Mouse (Mus musculus) kidney, embryonic 16.5 days (tissue): ENCODE results near the gene Atxn7l3. TPM values are rescaled to one million over a fixed set of nuclear protein-coding genes. Genes with fewer than 3 reads are reported as not detected.

Source experiments
- ATAC-seq: fragments of 200-750 bp; cut with Nextera tagmentation; 2 replicates; pipeline ENCODE4 v1.8.0; 2017; ENCODE audit warnings: moderate TSS enrichment; ENCODE audit not compliant: low FRiP score, low TSS enrichment
- H3K27ac ChIP-seq: fragments of 300-500 bp; sonication (generic); 2 replicates; pipeline ENCODE4 v1.5.1; 2014; ENCODE audit warnings: low read length
- H3K27me3 ChIP-seq: fragments of 300-500 bp; sonication (generic); 2 replicates; pipeline ENCODE4 v1.6.1; 2014; ENCODE audit warnings: low read length, control low read depth, mixed read lengths; ENCODE audit not compliant: insufficient read depth
- H3K36me3 ChIP-seq: fragments of 300-500 bp; sonication (generic); 2 replicates; pipeline ENCODE4 v1.6.1; 2014; ENCODE audit warnings: low read length, control low read depth, mixed read lengths; ENCODE audit not compliant: insufficient read depth
- H3K4me1 ChIP-seq: fragments of 300-500 bp; sonication (generic); 2 replicates; pipeline ENCODE4 v1.6.1; 2014; ENCODE audit warnings: low read length, control low read depth, mixed read lengths; ENCODE audit not compliant: insufficient read depth
- H3K4me2 ChIP-seq: fragments of 300-500 bp; sonication (generic); replicated peaks from 2 replicates; pipeline ENCODE4 v1.6.1; 2014; ENCODE audit warnings: low read depth, low read length
- H3K4me3 ChIP-seq: fragments of 300-500 bp; sonication (generic); 2 replicates; pipeline ENCODE4 v1.5.1; 2014; ENCODE audit warnings: mild to moderate bottlenecking, low read length
- H3K9ac ChIP-seq: fragments of 300-500 bp; sonication (generic); replicated peaks from 2 replicates; pipeline ENCODE4 v1.6.1; 2014; ENCODE audit warnings: low read length
- H3K9me3 ChIP-seq: fragments of 300-500 bp; sonication (generic); 2 replicates; pipeline ENCODE4 v1.6.1; 2016; ENCODE audit warnings: low read length, control low read depth
- WGBS: fragments of 180-500 bp; shearing (Covaris S2); extraction: QIAGEN DNeasy Blood & Tissue Kit; methylation state at CpG from one replicate; pipeline ENCODE4 v1.1.7; 2014; 5-methylcytosine and 5-hydroxymethylcytosine counted together
- polyA plus RNA-seq: library from polyadenylated mRNA; unstranded; fragments of >200 nt; fragmentation: Nextera tagmentation; extraction: Ambion mirVana; gene quantifications from 2 replicates; pipeline ENCODE4 v1.2.1, GENCODE M21; 2015

The Atxn7l3 gene
- 12.4 and 13.3 TPM in 2 replicates for polyA plus RNA-seq

DNA sequence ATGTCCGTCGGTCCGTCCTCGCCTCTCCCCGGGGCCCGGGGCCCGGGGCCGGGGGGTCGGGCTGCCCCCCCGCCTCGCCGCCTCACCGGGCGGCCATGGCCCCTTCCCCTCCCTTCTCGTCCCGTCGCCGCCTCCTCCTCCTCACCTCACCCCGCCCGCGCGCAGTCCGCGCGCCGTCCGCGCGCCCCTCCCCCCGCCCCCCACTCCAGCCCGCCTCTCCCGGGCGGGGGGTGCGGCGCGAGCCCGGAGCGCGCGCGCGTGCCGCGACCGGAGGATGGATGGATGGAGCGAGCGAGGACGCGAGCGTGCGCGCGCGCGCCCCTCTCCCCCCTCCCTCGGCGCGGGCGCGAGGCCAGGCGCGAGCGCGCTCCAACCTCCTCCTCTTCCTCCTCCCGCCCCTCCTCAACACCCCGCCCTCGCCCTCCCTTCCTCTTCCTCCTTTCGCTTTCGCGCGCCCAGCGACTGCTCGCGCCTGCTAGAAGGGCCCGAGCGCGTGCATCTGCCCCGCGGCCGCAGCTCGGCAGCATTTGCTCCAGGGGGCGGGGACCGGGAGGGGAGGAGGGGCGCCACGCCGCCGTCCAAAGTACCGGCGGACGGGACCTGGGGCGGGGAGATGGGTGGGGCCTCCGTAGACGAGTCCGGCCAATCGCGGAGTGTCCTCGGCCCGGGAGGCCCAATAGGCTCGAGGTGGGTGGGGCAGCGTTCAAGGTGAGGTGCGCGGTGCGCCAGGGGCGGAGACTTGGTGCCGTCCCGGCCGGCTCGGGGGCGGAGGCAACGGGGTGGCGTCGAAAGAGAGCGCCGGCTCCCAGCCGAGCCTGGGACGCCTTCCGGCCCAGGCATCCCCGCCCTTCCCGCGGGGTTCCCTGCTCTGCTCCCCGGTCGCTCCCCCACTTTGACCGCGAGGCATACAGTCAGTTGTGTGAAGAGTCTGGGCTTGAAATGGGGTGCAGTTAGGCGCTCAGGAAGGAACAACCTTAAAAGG, at the start of gene Atxn7l3:
Gene Atxn7l3 (minus strand): TSS at position 141 of the 982 bp plus-strand sequence.
- H3K9ac ChIP-seq = peak within 1 kb of the TSS; percentile 92
- peak within 1 kb of the TSS; percentile 99 for H3K27ac ChIP-seq
- H3K4me3 ChIP-seq = peak within 1 kb of the TSS; percentile 81
- no peaks in the 10 kb centered on the region for H3K9me3 ChIP-seq
- peak within 1 kb of the TSS; percentile 70 for H3K4me2 ChIP-seq
- WGBS = 0% methylated on average over 57 of the region's 125 CpGs
- H3K36me3 ChIP-seq = peaks cover 23% of the 10 kb centered on the region
- ATAC-seq = peak; percentile 96
- H3K27me3 ChIP-seq = no peaks in the 10 kb centered on the region
- H3K4me1 ChIP-seq = peaks cover 23% of the 10 kb centered on the region

DNA sequence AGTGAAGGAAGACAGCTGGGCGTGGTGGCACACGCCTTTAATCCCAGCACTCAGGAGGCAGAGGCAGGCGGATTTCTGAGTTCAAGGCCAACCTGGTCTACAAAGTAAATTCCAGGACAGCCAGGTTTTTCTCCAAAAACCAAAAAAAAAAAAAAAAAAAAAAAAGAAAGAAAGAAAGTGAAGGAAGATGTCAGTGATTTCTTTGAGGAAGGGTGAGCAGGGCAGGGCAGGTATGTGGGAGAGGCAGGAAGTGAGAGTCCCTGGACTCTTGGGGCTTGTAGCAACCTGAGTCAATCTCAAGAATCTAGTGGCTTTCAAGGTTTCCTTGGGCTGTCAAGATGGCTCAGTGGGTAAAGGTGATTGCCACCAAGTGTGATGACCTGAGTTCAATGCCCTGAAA, 48.0 kb upstream of the Atxn7l3 start:
- H3K4me2 ChIP-seq = no peak overlapping the region
- H3K9ac ChIP-seq = no peak overlapping the region
- H3K4me3 ChIP-seq = no peak overlapping the region
- H3K4me1 ChIP-seq = no peaks in the 10 kb centered on the region
- H3K27me3 ChIP-seq = no peaks in the 10 kb centered on the region
- WGBS = 90% methylated on average over 3 of the region's 3 CpGs
- no peak overlapping the region for H3K27ac ChIP-seq
- no peak for ATAC-seq
- no peaks in the 10 kb centered on the region for H3K36me3 ChIP-seq
- H3K9me3 ChIP-seq = 0 out of 2 replicates have a peak, but pooled peaks cover 2% of the 10 kb centered on the region

DNA sequence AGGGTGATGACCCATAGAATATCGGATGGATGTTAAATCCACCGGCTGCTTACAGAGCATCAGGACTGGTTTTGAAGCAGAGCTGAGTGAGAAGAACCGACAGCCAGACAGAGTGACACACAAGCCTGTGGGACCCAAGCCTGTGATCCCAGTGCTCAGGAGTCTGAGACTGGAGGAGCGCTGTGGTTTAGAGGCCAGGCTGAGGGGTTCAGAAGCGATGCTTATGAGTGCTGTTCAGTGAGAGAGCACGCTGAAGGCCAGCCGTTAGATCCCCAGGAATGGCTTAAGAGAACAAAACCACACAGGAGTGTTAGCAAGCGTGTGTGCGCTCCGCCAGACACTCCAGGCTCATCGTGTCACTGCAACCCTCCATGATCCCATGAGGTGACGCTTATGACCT, 46.3 kb upstream of the Atxn7l3 start:
- WGBS = 50% methylated on average over 12 of the region's 12 CpGs
- ATAC-seq = no peak

DNA sequence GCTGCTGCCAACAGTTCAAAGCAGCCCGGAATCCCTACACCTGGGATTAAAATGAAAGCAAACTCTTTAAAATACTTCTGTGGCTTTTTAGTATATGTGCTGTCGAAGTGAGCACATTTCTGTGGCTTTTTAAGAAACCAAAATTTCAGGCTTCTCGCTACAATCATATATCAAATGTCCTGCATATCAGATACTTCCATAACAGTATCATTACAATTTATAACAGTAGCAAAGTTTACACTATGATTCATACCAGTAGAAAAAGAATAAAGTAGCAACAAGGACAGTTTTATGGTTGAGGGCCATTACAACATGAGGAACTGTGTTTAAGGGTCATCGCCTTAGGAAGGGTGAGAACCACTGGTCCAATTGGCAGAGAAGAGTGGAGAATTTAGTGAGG, 44.7 kb upstream of the Atxn7l3 start:
- ATAC-seq = no peak
- Histone ChIP-seq H3K9ac (no peak overlapping the region), H3K9me3 (0 out of 2 replicates have a peak, but pooled peaks cover 2% of the 10 kb centered on the region), H3K27me3 (no peaks in the 10 kb centered on the region), H3K4me1 (no peaks in the 10 kb centered on the region), H3K36me3 (no peaks in the 10 kb centered on the region), H3K4me3 (no peak overlapping the region), H3K27ac (no peak overlapping the region), H3K4me2 (no peak overlapping the region)
- 56% methylated on average over 4 of the region's 4 CpGs for WGBS

More for the DNA sequence above, 46.3 kb upstream of the Atxn7l3 start:
- H3K36me3 ChIP-seq = no peaks in the 10 kb centered on the region
- 0 out of 2 replicates have a peak, but pooled peaks cover 2% of the 10 kb centered on the region for H3K9me3 ChIP-seq
- H3K27me3 ChIP-seq = no peaks in the 10 kb centered on the region
- H3K4me1 ChIP-seq = no peaks in the 10 kb centered on the region
- H3K27ac ChIP-seq = no peak overlapping the region
- no peak overlapping the region for H3K4me3 ChIP-seq
- no peak overlapping the region for H3K9ac ChIP-seq
- no peak overlapping the region for H3K4me2 ChIP-seq

DNA sequence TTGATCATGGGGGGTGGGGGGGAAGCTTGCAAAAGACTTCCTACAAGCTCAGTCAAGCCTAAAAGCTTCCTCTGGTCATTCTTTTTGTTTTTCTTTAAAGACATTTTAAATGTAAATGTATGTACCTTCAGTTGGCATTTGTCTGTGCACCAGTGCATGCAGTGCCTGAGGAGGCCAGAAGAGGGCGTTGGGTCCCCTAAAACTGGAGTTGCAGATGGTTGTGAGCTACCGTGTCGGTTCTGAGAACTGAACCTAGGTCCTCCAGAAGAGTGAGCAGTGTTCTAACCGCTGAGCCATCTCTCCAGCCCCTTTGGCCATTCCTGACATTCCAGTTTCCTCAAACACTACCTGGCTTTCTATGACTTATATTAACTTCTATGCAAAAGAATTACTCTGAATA, 43.2 kb upstream of the Atxn7l3 start:
- Histone ChIP-seq H3K27me3 (no peaks in the 10 kb centered on the region), H3K27ac (no peak overlapping the region), H3K4me1 (0 out of 2 replicates have a peak, but pooled peaks cover 5% of the 10 kb centered on the region), H3K36me3 (no peaks in the 10 kb centered on the region), H3K4me2 (no peak overlapping the region), H3K9me3 (0 out of 2 replicates have a peak, but pooled peaks cover 2% of the 10 kb centered on the region), H3K4me3 (no peak overlapping the region), H3K9ac (no peak overlapping the region)
- WGBS = 73% methylated on average over 4 of the region's 4 CpGs
- ATAC-seq = no peak

DNA sequence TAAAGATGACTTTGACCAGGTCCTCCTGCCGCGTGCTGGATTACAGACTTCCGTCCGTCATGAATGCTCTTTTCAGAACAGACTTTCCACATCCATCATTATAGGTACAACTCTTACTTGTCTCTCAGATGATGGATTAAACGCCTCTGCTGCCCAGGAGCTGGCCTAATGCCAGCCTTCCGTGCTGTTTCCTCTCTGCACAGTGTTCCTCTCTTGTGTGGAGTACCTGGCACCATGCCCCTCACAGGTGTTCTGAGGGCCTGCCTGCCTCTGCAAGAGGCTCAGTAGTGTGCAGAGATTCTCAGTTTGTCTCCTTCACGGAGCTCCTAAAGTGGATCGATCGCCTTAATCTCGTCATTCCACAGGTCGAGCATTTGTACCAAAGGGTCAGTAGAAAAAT, 42.8 kb upstream of the Atxn7l3 start:
- peak overlapping the region; percentile 29; the same call in 1 of the 2 replicates for H3K27ac ChIP-seq
- 77% methylated on average over 11 of the region's 11 CpGs for WGBS
- ATAC-seq = no peak

DNA sequence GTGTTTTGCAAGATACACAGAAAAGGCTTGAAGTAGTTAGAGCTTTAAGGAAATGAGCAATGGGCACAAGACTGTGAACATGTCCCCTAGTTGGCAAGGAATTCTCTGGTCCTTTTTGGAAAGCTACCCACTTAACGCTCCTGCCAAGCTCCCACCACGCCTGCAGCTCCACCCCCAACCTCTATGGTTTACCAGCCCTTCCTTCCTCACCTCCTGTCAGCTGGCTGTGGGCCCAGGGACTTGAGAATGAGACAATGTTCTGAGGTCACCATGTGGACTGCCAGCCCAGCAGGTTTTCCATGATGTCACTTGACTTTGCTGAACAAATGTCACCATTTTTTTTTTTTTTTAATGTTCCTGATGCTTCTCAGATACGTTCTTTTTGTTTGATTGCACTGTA, 42.1 kb upstream of the Atxn7l3 start:
- Histone ChIP-seq H3K9ac (no peak overlapping the region), H3K4me3 (no peak overlapping the region), H3K36me3 (no peaks in the 10 kb centered on the region), H3K27ac (peak overlapping the region; percentile 29; the same call in 1 of the 2 replicates), H3K9me3 (0 out of 2 replicates have a peak, but pooled peaks cover 2% of the 10 kb centered on the region), H3K4me2 (no peak overlapping the region), H3K4me1 (0 out of 2 replicates have a peak, but pooled peaks cover 5% of the 10 kb centered on the region), H3K27me3 (no peaks in the 10 kb centered on the region)
- no peak for ATAC-seq
- 34% methylated on average over 3 of the region's 3 CpGs for WGBS

More for the DNA sequence above, 42.8 kb upstream of the Atxn7l3 start:
- H3K4me1 ChIP-seq = 0 out of 2 replicates have a peak, but pooled peaks cover 5% of the 10 kb centered on the region
- no peaks in the 10 kb centered on the region for H3K27me3 ChIP-seq
- no peak overlapping the region for H3K9ac ChIP-seq
- 0 out of 2 replicates have a peak, but pooled peaks cover 2% of the 10 kb centered on the region for H3K9me3 ChIP-seq
- H3K36me3 ChIP-seq = no peaks in the 10 kb centered on the region
- no peak overlapping the region for H3K4me2 ChIP-seq
- no peak overlapping the region for H3K4me3 ChIP-seq

DNA sequence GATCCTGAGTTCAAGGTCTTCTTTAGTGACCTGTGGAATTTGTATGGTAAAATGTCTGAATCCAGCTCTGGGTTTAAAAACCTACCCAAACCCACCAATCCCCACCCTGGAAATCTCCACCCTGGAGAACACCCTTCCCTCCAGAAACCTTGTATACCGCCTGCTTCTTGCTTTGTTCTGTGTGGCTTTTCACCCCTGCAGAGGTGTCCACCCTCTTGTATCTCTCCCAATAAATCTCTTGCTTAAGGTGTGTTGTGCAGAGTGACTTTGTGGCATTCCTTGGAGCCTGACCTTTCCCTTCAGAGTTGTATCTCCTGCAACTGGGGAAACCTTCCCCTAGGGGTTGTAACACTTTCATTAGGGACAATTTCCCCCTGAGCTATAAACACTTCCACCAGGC, 41.5 kb upstream of the Atxn7l3 start:
- Histone ChIP-seq H3K4me2 (no peak overlapping the region), H3K4me1 (0 out of 2 replicates have a peak, but pooled peaks cover 5% of the 10 kb centered on the region), H3K9me3 (peaks cover 5% of the 10 kb centered on the region; the same call in 1 of the 2 replicates), H3K27me3 (no peaks in the 10 kb centered on the region), H3K27ac (no peak overlapping the region), H3K36me3 (no peaks in the 10 kb centered on the region), H3K9ac (no peak overlapping the region), H3K4me3 (no peak overlapping the region)
- ATAC-seq = no peak
- 27% methylated on average over 1 of the region's 1 CpGs for WGBS

DNA sequence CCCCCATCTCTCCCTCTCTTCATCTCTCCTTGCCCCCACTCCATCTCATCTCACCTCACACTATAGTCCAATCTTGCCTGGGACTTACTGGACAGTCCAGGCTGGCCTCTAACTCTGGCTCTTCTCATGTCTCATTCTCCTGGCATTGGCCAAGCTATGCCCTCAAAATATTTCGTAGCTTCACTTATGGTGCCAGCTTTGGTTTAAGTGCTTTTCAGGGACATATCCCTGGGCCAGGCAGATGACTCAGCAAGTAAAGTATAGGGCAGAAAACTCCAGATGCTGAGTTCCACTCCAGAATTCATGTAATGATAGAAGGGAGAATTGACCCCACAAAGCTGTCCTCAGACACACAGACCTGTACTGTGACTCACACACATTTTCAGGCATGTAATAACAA, 39.8 kb upstream of the Atxn7l3 start:
- peaks cover 5% of the 10 kb centered on the region; the same call in 1 of the 2 replicates for H3K9me3 ChIP-seq

More for the DNA sequence above, 39.8 kb upstream of the Atxn7l3 start:
- H3K27ac ChIP-seq = no peak overlapping the region
- H3K9ac ChIP-seq = no peak overlapping the region
- no peak for ATAC-seq
- no peak overlapping the region for H3K4me2 ChIP-seq
- 77% methylated on average over 1 of the region's 1 CpGs for WGBS
- H3K4me1 ChIP-seq = 0 out of 2 replicates have a peak, but pooled peaks cover 5% of the 10 kb centered on the region
- H3K27me3 ChIP-seq = no peaks in the 10 kb centered on the region
- H3K36me3 ChIP-seq = no peaks in the 10 kb centered on the region
- no peak overlapping the region for H3K4me3 ChIP-seq
